Mouse (Mus musculus): ENCODE data around the gene Hoxb9. TPM values are rescaled to one million over a fixed set of nuclear protein-coding genes. Genes with fewer than 3 reads are reported as not detected.
A peak's percentile ranks its signal among the peaks of the same experiment; 100 is the strongest.

Hoxb9 gene
- polyA plus RNA-seq (2015; fragmentation: Nextera tagmentation; extraction: Ambion mirVana), result 0.13 and 0.35 TPM in 2 replicates

- no peak within 1 kb of the TSS for H3K27ac ChIP-seq
- no peaks in the 10 kb centered on the region for H3K9me3 ChIP-seq
- WGBS, result 1% methylated on average over 40 of the region's 40 CpGs
- H3K4me3 ChIP-seq (replicated peaks), result peak within 1 kb of the TSS; percentile 34
- no peaks in the 10 kb centered on the region for H3K36me3 ChIP-seq
- no peak within 1 kb of the TSS for H3K9ac ChIP-seq
- H3K27me3 ChIP-seq (replicated peaks), result peaks cover 97% of the 10 kb centered on the region
- H3K4me1 ChIP-seq, result peaks cover 20% of the 10 kb centered on the region
- peak within 1 kb of the TSS; percentile 55 for H3K4me2 ChIP-seq
- ATAC-seq (ENCODE audit: insufficient read depth, low FRiP score, low read depth), result no peak
These were observed at the start of gene Hoxb9 for GRCm38 (mm10) chr11:96270996-96271540. Gene Hoxb9, plus strand, starts transcription at chr11:96271457.

- no peaks in the 10 kb centered on the region for H3K9me3 ChIP-seq
- no peak for ATAC-seq (ENCODE audit: insufficient read depth, low FRiP score, low read depth)
- no peak overlapping the region for H3K4me3 ChIP-seq (replicated peaks)
- no peak overlapping the region for H3K9ac ChIP-seq
- no peaks in the 10 kb centered on the region for H3K36me3 ChIP-seq
- no peak overlapping the region for H3K27ac ChIP-seq
- no peak overlapping the region for H3K4me2 ChIP-seq
- H3K4me1 ChIP-seq, result no peaks in the 10 kb centered on the region
- no peaks in the 10 kb centered on the region for H3K27me3 ChIP-seq (replicated peaks)
- WGBS, result 44% methylated on average over 2 of the region's 2 CpGs
These were observed 47.4 kb upstream of the Hoxb9 start for GRCm38 (mm10) chr11:96223813-96224212.

GRCm38 (mm10) chr11:96227676-96228075, 43.6 kb upstream of the Hoxb9 start:
- 72% methylated on average over 9 of the region's 9 CpGs for WGBS
- Histone ChIP-seq H3K4me2 (no peak overlapping the region), H3K27ac (no peak overlapping the region), H3K4me3 (replicated peaks) (no peak overlapping the region), H3K9me3 (no peaks in the 10 kb centered on the region), H3K9ac (no peak overlapping the region), H3K27me3 (replicated peaks) (no peaks in the 10 kb centered on the region), H3K4me1 (no peaks in the 10 kb centered on the region), H3K36me3 (no peaks in the 10 kb centered on the region)
- no peak for ATAC-seq (ENCODE audit: insufficient read depth, low FRiP score, low read depth)

GRCm38 (mm10) chr11:96234906-96235305, 36.4 kb upstream of the Hoxb9 start:
- Histone ChIP-seq H3K9me3 (no peaks in the 10 kb centered on the region), H3K27me3 (replicated peaks) (peaks cover 15% of the 10 kb centered on the region), H3K9ac (no peak overlapping the region), H3K4me3 (replicated peaks) (no peak overlapping the region), H3K4me2 (no peak overlapping the region), H3K4me1 (no peaks in the 10 kb centered on the region), H3K36me3 (no peaks in the 10 kb centered on the region), H3K27ac (no peak overlapping the region)
- no peak for ATAC-seq (ENCODE audit: insufficient read depth, low FRiP score, low read depth)
- WGBS, result 2% methylated on average over 12 of the region's 12 CpGs

- ATAC-seq (ENCODE audit: insufficient read depth, low FRiP score, low read depth), result no peak
- Histone ChIP-seq H3K9ac (no peak overlapping the region), H3K27ac (no peak overlapping the region), H3K4me3 (replicated peaks) (no peak overlapping the region), H3K9me3 (no peaks in the 10 kb centered on the region), H3K36me3 (no peaks in the 10 kb centered on the region), H3K27me3 (replicated peaks) (peaks cover 13% of the 10 kb centered on the region), H3K4me2 (no peak overlapping the region), H3K4me1 (no peaks in the 10 kb centered on the region)
- 1% methylated on average over 7 of the region's 7 CpGs for WGBS
These were observed 31.0 kb upstream of the Hoxb9 start for GRCm38 (mm10) chr11:96240211-96240610.

GRCm38 (mm10) chr11:96250901-96251300, 20.4 kb upstream of the Hoxb9 start:
- no peaks in the 10 kb centered on the region for H3K36me3 ChIP-seq
- H3K4me3 ChIP-seq (replicated peaks), result no peak overlapping the region
- WGBS, result 1% methylated on average over 14 of the region's 14 CpGs
- no peaks in the 10 kb centered on the region for H3K9me3 ChIP-seq
- H3K9ac ChIP-seq, result no peak overlapping the region
- no peak for ATAC-seq (ENCODE audit: insufficient read depth, low FRiP score, low read depth)
- peaks cover 72% of the 10 kb centered on the region for H3K27me3 ChIP-seq (replicated peaks)
- H3K27ac ChIP-seq, result no peak overlapping the region
- H3K4me1 ChIP-seq, result peaks cover 9% of the 10 kb centered on the region; the same call in 1 of the 2 replicates
- H3K4me2 ChIP-seq, result no peak overlapping the region

GRCm38 (mm10) chr11:96251480-96252031, 19.7 kb upstream of the Hoxb9 start:
- Histone ChIP-seq H3K27me3 (replicated peaks) (peaks cover 76% of the 10 kb centered on the region), H3K27ac (no peak overlapping the region), H3K36me3 (no peaks in the 10 kb centered on the region), H3K4me1 (peaks cover 9% of the 10 kb centered on the region; the same call in 1 of the 2 replicates), H3K9me3 (no peaks in the 10 kb centered on the region), H3K9ac (no peak overlapping the region), H3K4me2 (no peak overlapping the region), H3K4me3 (replicated peaks) (0 out of 2 replicates have a peak overlapping the region, but pooled peaks have one; percentile 5)
- ATAC-seq (ENCODE audit: insufficient read depth, low FRiP score, low read depth), result no peak
- 1% methylated on average over 45 of the region's 46 CpGs for WGBS

GRCm38 (mm10) chr11:96252541-96253120, 18.6 kb upstream of the Hoxb9 start:
- Histone ChIP-seq H3K9me3 (no peaks in the 10 kb centered on the region), H3K36me3 (no peaks in the 10 kb centered on the region), H3K4me2 (no peak overlapping the region), H3K4me1 (peaks cover 9% of the 10 kb centered on the region; the same call in 1 of the 2 replicates), H3K27me3 (replicated peaks) (peaks cover 85% of the 10 kb centered on the region), H3K9ac (no peak overlapping the region), H3K4me3 (replicated peaks) (no peak overlapping the region), H3K27ac (no peak overlapping the region)
- 5% methylated on average over 12 of the region's 12 CpGs for WGBS
- ATAC-seq (ENCODE audit: insufficient read depth, low FRiP score, low read depth), result no peak

- H3K9ac ChIP-seq, result no peak overlapping the region
- no peak overlapping the region for H3K4me3 ChIP-seq (replicated peaks)
- no peak overlapping the region for H3K27ac ChIP-seq
- no peaks in the 10 kb centered on the region for H3K9me3 ChIP-seq
- H3K4me1 ChIP-seq, result peaks cover 9% of the 10 kb centered on the region; the same call in 1 of the 2 replicates
- WGBS, result 4% methylated on average over 11 of the region's 11 CpGs
- no peak for ATAC-seq (ENCODE audit: insufficient read depth, low FRiP score, low read depth)
- no peaks in the 10 kb centered on the region for H3K36me3 ChIP-seq
- H3K4me2 ChIP-seq, result no peak overlapping the region
- peaks cover 95% of the 10 kb centered on the region for H3K27me3 ChIP-seq (replicated peaks)
These were observed 17.0 kb upstream of the Hoxb9 start for GRCm38 (mm10) chr11:96254221-96254620.

GRCm38 (mm10) chr11:96255111-96255995, 15.9 kb upstream of the Hoxb9 start:
- Histone ChIP-seq H3K27ac (no peak overlapping the region), H3K36me3 (no peaks in the 10 kb centered on the region), H3K4me3 (replicated peaks) (no peak overlapping the region), H3K4me1 (peaks cover 11% of the 10 kb centered on the region; the same call in 1 of the 2 replicates), H3K4me2 (peak overlapping the region; percentile 2; the same call in 1 of the 2 replicates), H3K27me3 (replicated peaks) (peaks cover 94% of the 10 kb centered on the region), H3K9ac (no peak overlapping the region), H3K9me3 (no peaks in the 10 kb centered on the region)
- WGBS, result 3% methylated on average over 39 of the region's 39 CpGs
- no peak for ATAC-seq (ENCODE audit: insufficient read depth, low FRiP score, low read depth)

GRCm38 (mm10) chr11:96255996-96256445, 15.2 kb upstream of the Hoxb9 start:
- H3K27me3 ChIP-seq (replicated peaks), result peaks cover 94% of the 10 kb centered on the region
- no peak overlapping the region for H3K9ac ChIP-seq
- no peak overlapping the region for H3K27ac ChIP-seq

More at GRCm38 (mm10) chr11:96255996-96256445, 15.2 kb upstream of the Hoxb9 start:
- Histone ChIP-seq H3K4me2 (no peak overlapping the region), H3K36me3 (no peaks in the 10 kb centered on the region), H3K4me1 (peaks cover 9% of the 10 kb centered on the region; the same call in 1 of the 2 replicates), H3K4me3 (replicated peaks) (no peak overlapping the region), H3K9me3 (no peaks in the 10 kb centered on the region)
- 3% methylated on average over 14 of the region's 14 CpGs for WGBS
- no peak for ATAC-seq (ENCODE audit: insufficient read depth, low FRiP score, low read depth)
